Mouse (Mus musculus) naive thymus-derived CD4-positive, alpha-beta T cell, adult 5 months (primary cell): ENCODE data around the gene Arntl2. TPM values are rescaled to one million over a fixed set of nuclear protein-coding genes. Genes with fewer than 3 reads are reported as not detected.

Source experiments
- polyA plus RNA-seq: library from polyadenylated mRNA; unstranded; fragments of 100-300 nt; shearing (Covaris generic); gene quantifications from one replicate; pipeline ENCODE4 v1.2.1, GENCODE M21; 2017

Gene Arntl2
- polyA plus RNA-seq, result 0.41 TPM

DNA sequence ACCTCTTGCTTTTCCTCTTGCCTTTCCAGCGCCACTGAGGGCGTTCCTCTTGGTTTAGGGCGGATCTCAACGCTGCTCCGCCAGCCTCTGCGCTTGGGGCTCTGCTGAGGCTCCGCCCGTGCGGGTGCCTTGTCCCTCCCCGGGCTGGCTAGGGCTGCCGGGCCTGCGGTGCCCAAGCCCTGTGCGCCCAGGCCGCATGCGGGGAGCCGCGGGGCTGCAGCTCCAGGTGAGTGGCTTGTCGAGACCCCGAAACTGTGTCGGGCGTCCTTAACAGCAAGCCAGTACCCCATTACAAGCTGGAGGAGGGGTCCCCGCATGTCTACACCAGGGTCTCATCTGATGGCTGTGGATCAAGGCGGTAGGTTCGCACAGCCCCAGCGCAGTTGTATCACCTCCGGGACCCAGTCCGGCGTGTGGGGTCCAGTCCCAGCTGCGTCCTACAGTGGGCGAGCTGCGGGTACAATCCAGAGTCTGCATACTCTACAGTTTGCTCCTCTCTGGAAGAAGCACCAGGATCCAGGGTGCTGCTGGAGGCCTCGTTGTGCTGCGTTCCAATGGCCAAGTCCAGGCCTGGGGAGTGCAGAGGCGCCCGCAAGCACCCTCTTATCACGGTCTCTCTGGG is at the start of gene Arntl2:
Gene Arntl2 (plus strand): TSS at position 132 of the 622 bp plus-strand sequence.

DNA sequence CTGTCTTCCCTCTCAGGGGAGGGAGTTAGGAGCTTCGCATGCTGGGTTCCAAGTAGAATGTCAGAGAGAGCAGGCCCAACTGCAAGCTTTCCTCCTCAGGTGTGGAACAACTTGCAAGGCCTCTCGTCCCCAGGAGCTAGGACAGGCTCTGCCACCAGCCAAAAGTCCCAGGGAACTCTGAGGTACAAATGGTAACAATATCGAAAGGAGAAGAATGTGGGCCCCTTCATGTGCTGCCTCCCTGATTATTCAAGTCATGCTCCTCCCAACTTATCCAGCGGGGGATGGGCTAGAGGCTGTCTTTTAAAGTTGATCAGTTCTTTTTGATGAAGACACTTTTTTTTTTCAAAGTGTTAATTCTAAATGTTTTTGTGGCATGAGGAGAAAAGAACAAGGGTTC is 54.2 kb downstream of the Arntl2 start, which contains the start of gene Smco2:
Gene Smco2 (plus strand): TSS at position 55 of the 400 bp plus-strand sequence.

Other genes with a start within 250 kb of the Arntl2 start
- 122 TPM for gene Fgfr1op2, start 218.9 kb upstream of the Arntl2 start, polyA plus RNA-seq
- gene Ints13, start 218.2 kb upstream of the Arntl2 start, polyA plus RNA-seq, result 109 TPM
- 78.2 TPM for gene Med21, start 153.5 kb upstream of the Arntl2 start, polyA plus RNA-seq
- 12.7 TPM for gene Tm7sf3, start 153.2 kb upstream of the Arntl2 start, polyA plus RNA-seq
- 18.9 TPM for gene Stk38l, start 71.1 kb upstream of the Arntl2 start, polyA plus RNA-seq
- not detected for gene Smco2, start 54.0 kb downstream of the Arntl2 start, polyA plus RNA-seq
- gene Ppfibp1, start 92.4 kb downstream of the Arntl2 start, polyA plus RNA-seq, result 3.9 TPM
- not detected for gene 1700034J05Rik, start 158.4 kb downstream of the Arntl2 start, polyA plus RNA-seq
- gene Rep15, start 236.5 kb downstream of the Arntl2 start, polyA plus RNA-seq, result 0.27 TPM
- gene Mrps35, start 246.7 kb downstream of the Arntl2 start, polyA plus RNA-seq, result 54.7 TPM